Comparison of ENCODE assay signal across 8 mouse cellular contexts in genomic region chr4:119733942-119734341, GRCm38 (mm10). TPM values are rescaled to one million over a fixed set of nuclear protein-coding genes. Genes with fewer than 3 reads are reported as not detected.
DNase-seq lines count a peak whose midpoint lies in the region; ATAC-seq and TF ChIP-seq lines count a peak whose summit lies in the region.

No protein-coding gene starts in this region.

- H3K4me2 ChIP-seq in forebrain, embryonic 15.5 days (replicated peaks), result peak overlapping the region; percentile 97
- peak overlapping the region; percentile 97 for H3K4me2 ChIP-seq in intestine, embryonic 15.5 days (replicated peaks)

- peak overlapping the region; percentile 61 for H3K9ac ChIP-seq in forebrain, embryonic 15.5 days (replicated peaks)
- H3K9ac ChIP-seq in intestine, embryonic 15.5 days, result peak overlapping the region; percentile 64

- H3K9me3 ChIP-seq in forebrain, embryonic 15.5 days, result no peaks in the 10 kb centered on the region
- H3K9me3 ChIP-seq in intestine, embryonic 15.5 days, result no peaks in the 10 kb centered on the region

- H3K27me3 ChIP-seq in forebrain, embryonic 15.5 days, result peaks cover 11% of the 10 kb centered on the region; the same call in 1 of the 2 replicates
- H3K27me3 ChIP-seq in intestine, embryonic 15.5 days (replicated peaks), result peaks cover 18% of the 10 kb centered on the region; the same call in 1 of the 2 replicates

- H3K4me1 ChIP-seq in forebrain, embryonic 15.5 days, result peaks cover 13% of the 10 kb centered on the region
- H3K4me1 ChIP-seq in intestine, embryonic 15.5 days (replicated peaks), result peaks cover 6% of the 10 kb centered on the region; the same call in 1 of the 2 replicates

- peak overlapping the region; percentile 99 for H3K4me3 ChIP-seq in layer of hippocampus, adult 2 months
- H3K4me3 ChIP-seq in forebrain, embryonic 15.5 days, result peak overlapping the region; percentile 78
- H3K4me3 ChIP-seq in intestine, embryonic 15.5 days (replicated peaks), result peak overlapping the region; percentile 82

- DNase-seq in layer of hippocampus, adult 2 months (ENCODE audit: low spot score in 2 of 2), result peak in 1 of 2 experiments; percentile 30
- no peak for DNase-seq in layer of hippocampus, postnatal 14 days (ENCODE audit: low spot score in 2 of 2)
- peak; percentile 61 for DNase-seq in adrenal gland, postnatal 25 days
- no peak for DNase-seq in adipocyte (ENCODE audit: low spot score)
- no peak for DNase-seq in urinary bladder, adult 18-20 months (ENCODE audit: low spot score in 2 of 2)

- TF ChIP-seq CTCF in layer of hippocampus, adult 2 months (conservative IDR thresholded peaks at IDR 0.05), result no peak

- H3K27ac ChIP-seq in layer of hippocampus, adult 2 months, result peak overlapping the region; percentile 95
- H3K27ac ChIP-seq in forebrain, embryonic 15.5 days (replicated peaks), result peak overlapping the region; percentile 20; the same call in 1 of the 2 replicates
- no peak overlapping the region for H3K27ac ChIP-seq in intestine, embryonic 15.5 days

- under 1% methylated on average over 44 of the region's 44 CpGs for WGBS in forebrain, embryonic 15.5 days
- under 1% methylated on average over 44 of the region's 44 CpGs for WGBS in intestine, embryonic 15.5 days

- H3K36me3 ChIP-seq in forebrain, embryonic 15.5 days, result no peaks in the 10 kb centered on the region
- no peaks in the 10 kb centered on the region for H3K36me3 ChIP-seq in intestine, embryonic 15.5 days

- ATAC-seq in forebrain, embryonic 15.5 days (replicated peaks), result no peak
- peak; percentile 57 for ATAC-seq in intestine, embryonic 15.5 days
- ATAC-seq in megakaryocyte, adult 5-6 weeks (ENCODE audit: poor library complexity, severe bottlenecking), result 0 out of 2 replicates have a peak, but pooled peaks have one; percentile 7

RNA-seq across cellular contexts. Expression of gene Hivep3, which starts 0.4 kb away (rescaled TPM):
- total RNA-seq in layer of hippocampus, adult 2 months (2021), result 10 to 100 TPM; 46.5 to 54.8 TPM
- total RNA-seq in layer of hippocampus, postnatal 14 days (2021), result 10 to 100 TPM; 44.1 to 46.2 TPM
- total RNA-seq in adrenal gland, postnatal 25 days (2021), result 7.5 and 8.5 TPM in 2 replicates
- 18.3 and 21.7 TPM in 2 replicates for polyA plus RNA-seq in forebrain, embryonic 15.5 days (2015; fragmentation: Nextera tagmentation; extraction: Ambion mirVana)
- polyA plus RNA-seq in intestine, embryonic 15.5 days (2015; fragmentation: Nextera tagmentation; extraction: Ambion mirVana), result 5.0 and 5.4 TPM in 2 replicates
- total RNA-seq in megakaryocyte, adult 5-6 weeks (2015), result 16.6 and 16.9 TPM in 2 replicates
- total RNA-seq in megakaryocyte, adult 5-6 weeks (2017), result 4.3 and 6.7 TPM in 2 replicates
